Mouse (Mus musculus) G1E-ER4 (cell line): ENCODE data around the gene Crlf2. TPM values are rescaled to one million over a fixed set of nuclear protein-coding genes. Genes with fewer than 3 reads are reported as not detected.

Source experiments
- GATA1 ChIP-seq: IDR thresholded peaks from one replicate; pipeline ENCODE4 v1.8.0; 2012; ENCODE audit warnings: low read length, inconsistent platforms
- polyA plus RNA-seq: library from polyadenylated mRNA; stranded (reverse); fragments of >175 nt; gene quantifications from 2 replicates; pipeline ENCODE4 v1.2.3, GENCODE M21; 2012

The Crlf2 gene
- polyA plus RNA-seq, result 30.6 and 41.9 TPM in 2 replicates

DNA sequence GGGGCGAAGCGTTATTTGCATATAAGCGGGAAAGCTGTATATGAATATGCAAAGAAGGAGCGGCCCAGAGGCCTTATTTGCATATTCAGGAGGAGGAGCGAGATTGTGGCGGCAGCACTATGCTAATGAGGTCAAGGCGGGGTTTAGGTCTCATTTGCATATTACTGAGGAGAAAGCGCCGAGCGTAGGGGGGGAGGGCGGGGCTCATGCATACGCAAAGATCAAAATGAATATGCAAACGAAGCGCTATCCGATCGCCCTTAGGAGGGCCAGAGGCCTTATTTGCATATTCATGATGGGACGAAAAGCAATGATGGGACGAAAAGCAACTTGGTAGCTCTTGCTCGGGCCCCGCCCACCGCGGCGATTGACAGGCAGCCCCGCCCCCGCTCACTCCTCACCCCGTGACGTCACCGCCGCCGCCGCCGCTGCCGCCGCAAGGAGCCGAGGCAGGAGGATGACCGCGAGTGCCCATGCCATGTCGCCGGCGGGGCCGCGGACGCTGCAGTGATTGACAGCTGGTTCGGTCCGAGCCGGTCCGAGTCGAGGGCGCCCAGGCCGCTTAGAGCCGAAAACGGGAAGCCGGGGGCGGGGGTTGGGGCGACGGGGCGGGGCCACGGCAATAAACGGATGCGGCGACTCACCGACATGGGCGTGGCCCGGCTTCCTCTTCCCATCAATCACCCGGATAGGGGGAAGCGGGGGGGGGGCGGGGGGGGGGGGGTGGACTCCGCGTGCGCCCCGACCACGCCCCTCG lies at the start of gene Crlf2:
Crlf2 (minus strand) TSS at position 590 of the 757 bp plus-strand sequence.
- no peak for TF ChIP-seq GATA1

DNA sequence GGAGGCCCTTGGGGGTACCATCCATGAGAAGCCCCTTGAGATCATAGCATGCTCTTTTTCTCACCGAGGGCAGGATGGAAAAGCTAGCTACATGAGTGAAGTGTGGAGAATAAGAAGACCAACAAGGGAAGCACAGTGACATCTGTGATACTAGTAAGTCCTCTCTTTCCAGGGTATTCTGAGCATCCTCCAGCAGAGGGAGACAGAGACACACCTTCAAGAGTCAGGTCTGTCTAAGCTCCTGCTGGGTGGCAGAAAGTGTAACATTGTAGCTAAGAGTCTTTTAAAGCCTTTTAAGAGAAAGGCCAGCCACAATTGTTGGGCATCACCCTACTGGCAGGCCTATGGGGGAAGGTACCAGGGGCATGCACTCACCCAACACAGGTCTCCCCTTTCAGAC lies 43.8 kb upstream of the Crlf2 start:
- no peak for TF ChIP-seq GATA1

DNA sequence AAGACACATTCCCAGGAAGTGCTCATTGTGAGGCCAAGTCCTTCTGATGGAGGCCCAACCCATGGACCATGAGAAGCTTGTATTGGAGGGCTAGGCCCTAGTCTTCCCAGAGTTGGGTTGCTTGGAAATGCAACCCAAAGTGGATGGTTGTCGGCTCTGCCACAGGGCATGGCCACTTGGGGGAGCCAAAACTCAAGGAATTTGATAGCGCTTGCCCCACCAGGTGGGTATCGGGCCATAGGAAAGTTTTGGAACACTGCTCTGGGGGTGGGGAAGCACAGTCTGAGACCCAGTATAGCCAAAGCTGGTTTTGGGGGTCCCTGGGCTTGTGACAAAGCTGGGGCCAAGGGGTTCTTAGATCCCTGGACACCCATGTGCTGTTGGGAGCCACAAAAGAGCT lies 42.3 kb upstream of the Crlf2 start:
- TF ChIP-seq GATA1, result no peak

DNA sequence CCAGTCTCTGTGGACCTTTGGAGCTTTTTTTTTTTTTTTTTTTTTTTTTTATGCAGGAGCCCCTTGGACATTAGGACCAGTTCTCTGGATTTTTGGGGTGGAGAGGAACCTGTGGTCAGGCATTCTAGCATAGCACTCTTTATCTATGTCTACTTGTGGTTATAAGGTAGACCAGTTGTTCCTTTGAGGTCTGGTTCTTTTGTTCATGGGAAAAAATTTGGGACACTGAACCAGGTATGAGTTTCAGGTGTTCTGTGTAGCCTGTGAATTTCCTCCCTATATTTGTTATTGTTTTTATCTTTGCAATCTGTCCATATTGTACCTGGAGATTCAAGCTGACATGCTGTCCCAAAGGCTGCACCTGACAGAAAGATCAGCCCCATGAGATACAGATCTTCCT lies 40.1 kb upstream of the Crlf2 start:
- no peak for TF ChIP-seq GATA1

DNA sequence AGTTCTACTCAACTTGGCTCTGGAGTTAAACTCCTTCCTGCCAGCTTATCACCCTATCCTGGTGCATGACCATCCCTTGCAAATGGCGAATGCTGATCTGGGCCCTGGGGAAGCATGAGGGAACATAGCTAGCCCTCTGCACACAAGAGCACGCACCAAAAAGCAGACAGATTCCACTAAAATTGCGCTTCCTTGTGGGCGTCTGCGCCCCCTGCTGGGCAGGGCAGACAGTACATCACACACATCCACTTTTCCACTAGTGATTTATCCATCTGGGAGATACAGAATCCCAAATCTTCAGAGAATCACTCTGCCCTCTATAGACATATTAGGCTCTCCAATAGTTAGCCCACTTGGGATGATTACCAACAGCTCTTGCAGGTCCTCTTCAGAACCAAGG lies 37.9 kb upstream of the Crlf2 start:
- TF ChIP-seq GATA1, result no peak

DNA sequence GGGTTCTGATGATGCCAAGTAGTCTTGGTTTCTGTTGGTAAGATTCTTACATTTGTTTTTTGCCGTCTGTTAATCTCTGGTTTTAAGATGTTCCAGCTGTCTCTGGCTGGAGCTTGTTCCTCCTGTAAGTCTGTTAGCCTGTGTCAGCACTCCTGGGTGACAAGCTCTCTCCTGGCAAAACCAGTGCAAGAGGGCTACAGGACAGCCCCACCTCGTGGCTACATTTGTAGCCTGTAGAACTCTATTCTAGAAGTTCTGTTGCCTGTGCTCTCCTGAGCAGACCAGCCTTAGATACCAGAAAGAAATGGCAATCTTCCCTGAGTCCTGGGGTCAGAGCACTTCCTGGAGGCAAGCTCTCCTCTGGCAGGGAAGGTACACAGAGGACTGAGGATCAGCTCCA lies 4.0 kb upstream of the Crlf2 start:
- TF ChIP-seq GATA1, result no peak

DNA sequence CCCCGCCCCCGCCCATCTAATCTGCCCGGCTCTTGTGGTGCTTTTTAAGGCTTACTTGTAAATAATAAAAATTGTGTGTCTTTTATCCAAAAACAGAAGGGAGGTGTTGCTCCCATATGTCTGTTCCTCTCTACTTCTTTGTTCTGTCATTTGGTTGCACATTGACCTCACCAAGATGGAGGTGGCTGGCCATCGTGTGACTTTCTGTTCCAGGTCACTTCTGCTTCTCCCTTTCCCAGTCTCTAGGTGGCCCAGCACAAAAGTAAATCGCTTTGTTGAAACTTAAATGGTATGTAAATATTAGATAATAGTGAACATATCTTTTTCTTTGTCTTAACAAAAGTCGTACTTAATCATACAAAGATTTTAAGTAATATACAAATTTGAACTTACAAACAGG lies 398 bp upstream of the Crlf2 start:
- TF ChIP-seq GATA1, result no peak

DNA sequence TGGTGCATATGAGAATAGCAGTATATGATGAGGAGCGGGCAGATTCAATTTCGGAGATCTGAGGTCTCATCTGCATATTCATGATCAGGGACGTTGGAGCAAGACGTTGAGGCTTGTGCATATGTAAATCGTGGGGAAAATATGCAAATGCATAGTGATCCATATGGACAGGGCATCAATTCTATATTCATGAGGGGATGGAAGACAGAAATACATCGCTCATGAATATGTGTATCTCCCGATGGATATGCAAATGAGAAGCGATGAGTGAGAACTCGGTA lies 730 bp downstream of the Crlf2 start:
- no peak for TF ChIP-seq GATA1

DNA sequence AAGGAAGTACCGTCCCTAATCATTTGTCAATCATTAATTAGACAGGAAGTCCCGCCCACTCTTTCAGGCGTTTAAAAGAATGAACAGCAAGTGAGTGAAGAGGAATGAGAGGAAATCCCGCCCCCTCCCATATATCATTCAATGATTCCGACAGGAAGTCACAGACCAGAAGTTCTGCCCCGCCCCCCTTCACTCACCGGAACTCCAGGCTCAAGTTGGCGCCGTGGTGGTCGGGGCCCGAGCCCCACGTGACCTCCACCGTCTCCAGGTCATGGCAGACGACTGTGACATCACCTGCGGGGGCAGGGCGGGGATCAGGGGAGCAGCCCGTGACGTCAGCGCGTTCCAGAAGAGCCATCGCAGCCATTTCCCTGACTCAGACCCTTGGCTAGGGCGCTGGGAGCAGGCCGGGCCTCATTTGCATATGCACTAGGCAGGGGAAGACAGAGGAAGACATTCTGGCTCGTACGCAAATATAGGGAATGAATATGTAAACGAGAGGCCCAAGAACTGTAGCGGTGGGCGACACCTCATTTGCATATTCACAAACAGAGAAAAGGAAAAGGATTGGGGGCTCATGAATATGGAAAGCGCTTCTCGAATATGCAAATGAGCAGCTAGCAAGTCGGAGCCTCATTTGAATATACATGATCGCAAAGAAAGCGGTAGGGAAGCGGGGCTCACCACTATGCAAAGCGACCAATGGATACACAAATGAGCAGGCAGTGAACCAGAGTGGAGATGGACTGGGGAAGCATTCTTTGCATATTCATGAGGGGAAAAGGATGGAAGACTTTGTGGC lies 1.3 kb downstream of the Crlf2 start:
- TF ChIP-seq GATA1, result no peak

DNA sequence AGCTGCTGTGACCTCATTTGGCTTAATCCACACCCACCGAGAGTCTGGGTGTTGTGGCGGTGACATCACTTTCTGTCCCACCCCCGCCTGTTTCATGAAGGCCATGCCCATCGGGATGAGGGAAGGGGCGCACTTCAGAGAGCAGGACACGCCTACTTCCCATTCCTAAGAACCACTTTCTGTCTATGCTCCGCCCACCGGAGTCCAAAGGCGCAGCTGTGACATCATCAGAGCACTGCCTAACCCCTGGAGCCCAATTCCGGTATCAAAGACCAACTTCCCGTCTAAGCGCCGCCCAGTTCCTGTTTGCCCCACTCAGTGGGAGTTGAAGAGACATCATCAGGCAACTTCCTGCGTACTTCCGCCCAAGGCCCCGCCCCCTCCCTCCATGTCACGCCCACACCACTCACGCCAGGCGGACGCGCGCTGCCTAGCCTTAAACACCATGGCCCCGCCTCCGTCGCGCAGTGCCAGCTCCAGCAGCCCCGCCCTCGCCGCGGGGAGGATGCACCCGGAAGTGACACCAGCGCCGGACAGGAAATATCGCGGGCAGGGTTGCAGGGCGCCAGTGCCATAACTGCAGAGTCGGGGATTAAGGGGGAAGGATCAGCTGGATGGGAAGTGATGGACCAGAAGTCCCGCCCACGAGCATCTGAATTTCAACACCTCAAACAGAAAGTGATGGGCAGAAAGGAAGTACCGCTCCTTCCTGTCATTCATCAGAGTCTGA lies 2.0 kb downstream of the Crlf2 start:
- no peak for TF ChIP-seq GATA1

DNA sequence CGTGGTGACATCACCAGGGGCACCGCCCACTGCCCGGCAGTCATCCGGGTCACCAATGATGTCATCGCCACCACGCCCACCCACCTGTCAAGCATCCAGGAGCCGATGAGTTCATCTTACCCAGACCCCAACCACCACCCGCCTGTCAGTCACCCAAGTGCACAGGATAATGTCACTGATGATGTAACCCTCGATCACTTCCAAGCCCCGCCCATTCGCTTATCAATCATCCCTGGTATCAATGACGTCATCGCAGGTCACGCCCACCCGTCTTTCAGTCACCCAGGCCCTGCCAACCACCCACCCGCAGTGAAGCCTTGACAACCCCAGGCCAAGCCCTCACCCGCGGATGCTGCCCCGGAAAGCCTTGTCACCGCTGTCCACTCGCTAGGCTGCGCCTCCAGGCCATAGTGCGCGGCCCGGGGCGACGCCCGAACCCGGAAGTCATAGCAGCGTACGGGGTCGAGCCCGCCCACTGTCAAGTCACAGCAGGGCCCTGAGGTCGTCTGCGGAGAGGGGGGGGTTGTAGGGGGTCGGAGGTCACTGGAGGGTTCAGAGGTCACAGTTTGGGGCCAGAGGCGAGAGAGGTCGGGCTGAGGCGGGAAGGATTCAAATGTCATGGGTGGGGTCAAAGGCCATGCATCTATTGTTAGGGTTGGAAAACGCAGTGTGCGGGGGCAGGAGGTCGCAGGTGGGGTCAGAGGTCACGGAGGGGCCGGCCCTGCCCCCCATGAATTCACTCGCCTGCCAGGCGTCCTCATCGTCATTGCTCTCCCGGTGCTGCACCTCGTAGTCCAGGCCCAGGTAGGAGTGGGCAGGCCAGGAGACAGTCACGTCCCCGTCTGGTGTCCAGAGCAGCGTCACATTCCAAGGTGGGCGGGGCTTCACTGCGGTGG lies 2.9 kb downstream of the Crlf2 start:
- TF ChIP-seq GATA1, result no peak

DNA sequence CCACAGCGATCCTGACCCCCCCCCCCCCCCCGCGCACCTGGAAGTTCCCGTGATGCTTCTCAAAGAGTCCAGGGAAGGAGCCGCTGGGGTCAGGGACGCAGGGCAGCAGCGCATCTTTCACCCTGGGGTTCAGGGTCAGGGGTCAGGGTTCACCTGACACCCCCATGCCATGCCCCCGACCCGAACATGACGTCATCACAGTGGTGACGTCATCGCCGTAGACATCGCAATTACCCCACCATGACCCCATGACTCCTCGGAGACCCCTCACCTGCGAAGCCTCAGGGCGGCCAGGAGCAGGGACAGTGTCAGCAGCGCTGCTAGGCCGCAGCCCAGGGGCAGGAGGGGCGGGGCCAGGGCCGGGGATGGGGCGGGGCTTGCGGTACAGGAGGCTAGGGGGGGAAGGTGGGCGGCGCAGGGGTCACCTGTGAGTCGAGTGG lies 3.5 kb downstream of the Crlf2 start:
- TF ChIP-seq GATA1, result no peak

DNA sequence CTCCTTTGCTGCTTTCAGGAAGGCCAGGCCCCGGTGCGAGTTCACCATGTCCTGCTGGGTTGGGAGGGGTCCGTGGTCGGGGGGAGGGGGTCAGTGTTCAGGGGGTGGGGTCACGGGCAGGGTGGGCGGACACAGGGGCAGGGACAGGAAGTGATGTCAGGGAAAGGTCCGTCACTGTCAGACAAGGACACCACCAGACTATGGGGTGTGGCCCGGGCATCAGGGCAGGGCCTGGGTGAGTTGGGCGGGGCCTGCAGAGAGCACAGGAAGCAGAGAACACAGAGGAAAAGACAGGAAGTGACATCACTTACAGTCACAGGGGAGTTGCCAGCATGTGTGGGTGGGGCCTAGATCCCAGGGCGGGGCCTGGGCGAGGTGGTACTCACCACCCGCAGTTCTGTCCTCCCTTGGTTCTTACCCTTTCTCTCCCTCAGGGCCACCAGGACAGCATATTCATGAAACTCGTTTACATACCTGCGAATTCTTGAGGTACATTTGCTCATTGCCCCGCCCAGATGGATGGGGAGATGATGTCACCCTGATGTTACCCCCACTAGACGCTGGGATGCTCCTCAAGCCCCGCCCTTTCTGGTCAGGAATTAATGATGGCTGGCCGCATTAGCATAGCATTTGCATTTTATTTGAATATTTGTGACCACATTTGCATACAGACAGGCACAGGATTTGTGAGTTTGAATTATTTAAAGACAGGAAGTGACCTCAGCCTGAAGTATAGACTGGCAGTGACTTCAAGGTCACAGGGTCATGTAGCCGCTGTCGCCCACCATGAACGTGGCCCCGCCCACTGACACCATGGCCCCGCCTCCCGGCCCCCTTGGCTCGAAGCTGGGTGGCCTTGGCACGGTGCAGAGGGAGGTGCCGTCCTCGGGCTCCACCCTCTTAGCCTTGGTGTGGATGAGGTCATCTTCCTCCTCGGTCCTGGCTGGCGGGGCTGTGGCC lies 4.4 kb downstream of the Crlf2 start:
- no peak for TF ChIP-seq GATA1
